Mouse (Mus musculus) heart, postnatal 0 days (tissue): ENCODE data around the gene Kri1. TPM values are rescaled to one million over a fixed set of nuclear protein-coding genes. Genes with fewer than 3 reads are reported as not detected.

Source experiments
- ATAC-seq: fragments of 200-750 bp; cut with Nextera tagmentation; 2 replicates; pipeline ENCODE4 v1.8.0; 2017; ENCODE audit warnings: low read depth, moderate number of reproducible peaks, moderate library complexity; ENCODE audit not compliant: insufficient read depth
- DNase-seq: peaks from one replicate; pipeline ENCODE4 v3.0.0-alpha.2; 2016; ENCODE audit warnings: low spot score
- H3K27ac ChIP-seq: fragments of 300-500 bp; sonication (generic); 2 replicates; pipeline ENCODE4 v1.5.1; 2014; ENCODE audit warnings: low read depth, mild to moderate bottlenecking
- H3K27me3 ChIP-seq: fragments of 300-500 bp; sonication (generic); 2 replicates; pipeline ENCODE4 v1.6.1; 2014; ENCODE audit warnings: low read length, mixed read lengths; ENCODE audit not compliant: control insufficient read depth, insufficient read depth
- H3K36me3 ChIP-seq: fragments of 300-500 bp; sonication (generic); replicated peaks from 2 replicates; pipeline ENCODE4 v1.6.1; 2014; ENCODE audit warnings: low read length, mixed read lengths; ENCODE audit not compliant: control insufficient read depth, insufficient read depth
- H3K4me1 ChIP-seq: fragments of 300-500 bp; sonication (generic); 2 replicates; pipeline ENCODE4 v1.6.1; 2014; ENCODE audit warnings: antibody characterized with exemption; ENCODE audit not compliant: control insufficient read depth, insufficient read depth
- H3K4me2 ChIP-seq: fragments of 300-500 bp; sonication (generic); 2 replicates; pipeline ENCODE4 v1.6.1; 2014; ENCODE audit warnings: low read depth, mild to moderate bottlenecking, low read length, moderate library complexity
- H3K4me3 ChIP-seq: fragments of 300-500 bp; sonication (generic); 2 replicates; pipeline ENCODE4 v1.5.1; 2014; ENCODE audit warnings: low read depth, low read length
- H3K9ac ChIP-seq: fragments of 300-500 bp; sonication (generic); replicated peaks from 2 replicates; pipeline ENCODE4 v1.6.1; 2014; ENCODE audit warnings: low read depth, low read length, mixed read lengths
- H3K9me3 ChIP-seq: fragments of 300-500 bp; sonication (generic); replicated peaks from 2 replicates; pipeline ENCODE4 v1.6.1; 2016; ENCODE audit warnings: low read length; ENCODE audit not compliant: control insufficient read depth
- CTCF ChIP-seq: IDR thresholded peaks from 2 replicates; pipeline ENCODE4 v1.5.1; 2016; ENCODE audit warnings: antibody characterized with exemption, control low read depth, low read depth
- EP300 ChIP-seq: IDR thresholded peaks from 2 replicates; pipeline ENCODE4 v1.6.1; 2016; ENCODE audit warnings: antibody characterized with exemption, low read depth
- WGBS: fragments of 180-500 bp; shearing (Covaris S2); extraction: QIAGEN DNeasy Blood & Tissue Kit; methylation state at CpG from one replicate; pipeline ENCODE4 v1.1.7; 2014; 5-methylcytosine and 5-hydroxymethylcytosine counted together
- polyA plus RNA-seq: library from polyadenylated mRNA; unstranded; fragments of >200 nt; fragmentation: Nextera tagmentation; extraction: Ambion mirVana; gene quantifications from 2 replicates; pipeline ENCODE4 v1.2.1, GENCODE M21; 2015
- total RNA-seq: library from RNA; depleted of rRNA; stranded (reverse); fragments of >200 nt; gene quantifications from 2 replicates; pipeline ENCODE4 v1.2.3, GENCODE M21; 2014; ENCODE audit warnings: low replicate concordance

The Kri1 gene
- total and polyA plus RNA-seq, 2 experiments from 2014 or later = 9.1 to 16.3 TPM

DNA sequence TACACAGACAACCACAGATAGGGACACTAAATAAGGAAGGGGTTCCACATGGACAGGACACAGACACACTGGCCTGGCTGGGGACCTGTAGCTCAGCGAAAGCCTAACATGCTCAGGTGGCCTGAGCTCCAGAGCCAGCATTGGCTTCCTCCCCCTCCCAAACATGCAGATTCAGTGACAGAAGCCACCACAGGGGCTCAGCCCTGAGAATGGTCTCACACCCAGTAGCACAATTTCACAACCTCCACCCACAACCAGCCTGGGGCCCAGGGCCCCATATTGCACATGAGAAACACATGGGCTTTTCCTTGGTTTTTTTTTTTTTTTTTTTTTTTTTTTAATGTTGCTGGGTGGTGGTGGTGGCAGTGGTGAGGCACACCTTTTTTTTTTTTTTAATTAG lies 41.4 kb downstream of the Kri1 start:
- Histone ChIP-seq H3K9me3 (no peaks in the 10 kb centered on the region), H3K4me1 (peaks cover 13% of the 10 kb centered on the region), H3K4me2 (no peak overlapping the region), H3K27me3 (peaks cover 85% of the 10 kb centered on the region), H3K27ac (no peak overlapping the region), H3K4me3 (no peak overlapping the region), H3K9ac (no peak overlapping the region), H3K36me3 (no peaks in the 10 kb centered on the region)
- DNase-seq (no peak), ATAC-seq (no peak)
- 81% methylated on average over 1 of the region's 1 CpGs for WGBS
- no peak for TF ChIP-seq EP300

DNA sequence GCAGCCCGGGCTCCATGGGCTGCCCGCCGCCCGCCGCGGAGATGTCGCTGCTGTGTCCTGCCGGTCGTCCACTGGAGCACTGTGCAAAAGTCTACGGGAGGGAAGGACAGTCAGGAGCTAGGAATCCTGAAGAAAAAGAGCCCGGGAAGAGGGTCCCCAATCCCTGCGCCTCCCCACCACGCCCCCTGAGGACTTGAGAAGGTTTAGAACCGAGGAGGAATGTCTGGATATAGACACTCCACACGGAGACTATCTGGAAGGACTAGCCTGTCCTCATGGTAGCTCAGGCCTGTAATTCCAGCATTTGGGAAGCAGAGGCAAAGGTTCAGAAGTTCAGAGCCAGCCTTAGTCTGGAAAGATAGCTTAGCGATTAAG lies 42.7 kb downstream of the Kri1 start:
- Histone ChIP-seq H3K9me3 (no peaks in the 10 kb centered on the region), H3K9ac (peak overlapping the region; percentile 32), H3K4me1 (peaks cover 13% of the 10 kb centered on the region), H3K4me3 (peak overlapping the region; percentile 49), H3K27me3 (peaks cover 72% of the 10 kb centered on the region), H3K27ac (no peak overlapping the region), H3K36me3 (no peaks in the 10 kb centered on the region), H3K4me2 (peak overlapping the region; percentile 73)
- no peak for DNase-seq
- 3% methylated on average over 16 of the region's 16 CpGs for WGBS
- no peak for ATAC-seq
- no peak for TF ChIP-seq CTCF
- no peak for TF ChIP-seq EP300

DNA sequence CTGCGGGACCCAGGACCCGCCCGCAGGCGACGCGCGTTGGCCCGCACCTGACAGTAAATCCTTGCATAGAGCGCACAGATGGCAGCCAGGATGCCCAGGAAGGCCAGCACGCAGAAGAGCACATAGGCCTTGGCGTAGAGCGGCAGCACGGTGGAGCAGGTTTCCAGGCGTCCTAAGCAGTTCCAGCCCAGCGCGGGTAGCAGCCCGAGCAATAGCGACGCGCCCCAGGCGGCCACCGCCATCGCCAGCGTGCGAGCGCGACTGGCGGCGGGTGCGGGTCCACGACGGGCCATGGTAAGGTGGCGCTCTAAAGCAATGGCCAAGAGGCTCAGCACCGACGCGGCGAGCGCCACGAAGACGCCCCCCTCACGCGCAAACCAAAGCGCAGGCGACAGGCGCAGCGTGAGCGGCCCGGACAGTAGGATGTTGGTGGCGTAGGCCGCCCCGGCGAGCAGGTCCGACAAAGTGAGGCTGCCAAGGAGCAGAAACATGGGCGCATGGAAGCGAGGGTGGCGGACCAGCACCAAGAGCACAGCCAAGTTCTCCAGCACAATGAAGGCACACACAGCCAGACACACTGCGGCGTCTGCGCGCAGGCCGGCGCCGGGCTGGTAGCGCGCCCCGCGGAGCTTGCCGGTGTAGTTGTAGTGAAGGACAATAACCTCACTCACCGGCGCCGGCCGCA lies 43.2 kb downstream of the Kri1 start:
- under 1% methylated on average over 72 of the region's 72 CpGs for WGBS
- Histone ChIP-seq H3K27ac (no peak overlapping the region), H3K4me2 (peak overlapping the region; percentile 73), H3K4me1 (peaks cover 13% of the 10 kb centered on the region), H3K9ac (peak overlapping the region; percentile 32), H3K4me3 (peak overlapping the region; percentile 49), H3K36me3 (no peaks in the 10 kb centered on the region), H3K27me3 (peaks cover 67% of the 10 kb centered on the region), H3K9me3 (no peaks in the 10 kb centered on the region)
- DNase-seq (no peak), ATAC-seq (0 out of 2 replicates have a peak, but pooled peaks have one; percentile 7)
- no peak for TF ChIP-seq EP300
- 0 out of 2 replicates have a peak, but pooled peaks have one; percentile 7 for TF ChIP-seq CTCF

DNA sequence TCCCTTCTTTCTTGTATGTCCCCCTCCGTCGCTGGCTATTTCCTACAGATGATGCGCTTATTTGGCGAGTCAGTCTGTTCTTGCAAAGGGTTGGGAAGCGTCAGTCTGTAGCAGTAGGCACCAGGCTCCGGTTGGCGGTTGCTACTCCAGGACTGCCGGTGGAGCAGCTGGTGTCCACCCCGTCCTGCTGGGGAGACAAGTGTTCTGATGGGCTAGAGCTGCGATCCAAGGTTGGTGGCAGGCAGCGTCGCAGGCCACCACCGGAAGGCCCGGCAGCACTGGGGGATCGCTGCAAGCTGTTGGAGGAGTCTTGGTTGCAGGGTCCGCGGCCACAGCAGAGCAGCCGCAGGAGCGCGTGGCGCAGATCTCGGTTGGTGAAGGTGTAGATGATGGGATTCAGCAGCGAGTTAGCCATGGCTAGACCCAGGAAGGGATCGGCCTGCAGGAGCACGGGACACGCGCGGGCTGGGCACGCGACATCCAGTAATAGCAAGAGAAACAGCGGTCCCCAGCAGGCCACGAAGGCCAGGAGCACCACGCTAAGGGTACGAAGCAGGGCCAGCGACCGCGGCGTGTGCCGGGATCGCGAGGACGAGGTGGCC lies 43.8 kb downstream of the Kri1 start:
- H3K4me2 ChIP-seq = peak overlapping the region; percentile 73
- H3K9ac ChIP-seq = peak overlapping the region; percentile 32; the same call in 1 of the 2 replicates
- H3K4me1 ChIP-seq = peaks cover 13% of the 10 kb centered on the region
- TF ChIP-seq CTCF (no peak), EP300 (no peak)
- peaks cover 60% of the 10 kb centered on the region for H3K27me3 ChIP-seq
- peak overlapping the region; percentile 49 for H3K4me3 ChIP-seq
- no peak overlapping the region for H3K27ac ChIP-seq
- ATAC-seq = 0 out of 2 replicates have a peak, but pooled peaks have one; percentile 2
- 6% methylated on average over 42 of the region's 42 CpGs for WGBS
- H3K9me3 ChIP-seq = no peaks in the 10 kb centered on the region
- no peak for DNase-seq
- no peaks in the 10 kb centered on the region for H3K36me3 ChIP-seq

DNA sequence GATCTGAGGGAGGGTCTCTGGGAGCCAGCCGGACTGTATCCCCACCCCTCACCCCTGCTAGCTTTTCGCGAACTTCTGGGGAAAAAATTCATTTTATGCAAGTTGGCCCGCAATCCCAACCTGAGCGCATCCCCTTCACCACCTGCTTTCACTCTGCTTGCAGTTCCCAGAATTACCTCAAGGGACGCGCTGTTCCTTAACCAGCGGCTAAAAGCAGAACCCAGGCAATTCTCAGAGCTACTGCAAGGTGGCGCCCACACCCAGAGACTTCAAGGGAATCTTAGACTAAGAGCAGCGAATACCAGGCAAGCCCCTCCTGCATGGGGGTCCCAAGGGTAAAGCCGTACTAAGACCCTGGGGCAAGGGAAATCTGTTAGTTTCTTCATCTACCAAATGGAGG lies 46.4 kb downstream of the Kri1 start:
- ATAC-seq (no peak), DNase-seq (peak; percentile 85)
- Histone ChIP-seq H3K4me1 (peaks cover 22% of the 10 kb centered on the region), H3K4me2 (no peak overlapping the region), H3K27ac (no peak overlapping the region), H3K9ac (no peak overlapping the region), H3K9me3 (no peaks in the 10 kb centered on the region), H3K4me3 (no peak overlapping the region), H3K27me3 (peaks cover 39% of the 10 kb centered on the region), H3K36me3 (0 out of 2 replicates have a peak, but pooled peaks cover 4% of the 10 kb centered on the region)
- no peak for TF ChIP-seq EP300
- peak; percentile 98 for TF ChIP-seq CTCF
- WGBS = 8% methylated on average over 11 of the region's 11 CpGs
